Mouse (Mus musculus): ENCODE measurements around the gene Phldb3. TPM values are rescaled to one million over a fixed set of nuclear protein-coding genes. Genes with fewer than 3 reads are reported as not detected.

Gene Phldb3
- polyA plus RNA-seq (2015; fragmentation: Illumina TruSeq; extraction: RNeasy Lipid Tissue Mini Kit (QIAGEN cat#74804); ENCODE audit: insufficient read depth, low read depth, low replicate concordance): 0.94 TPM

GRCm38 (mm10) chr7:24610144-24610878 lies at the start of gene Phldb3:
Gene Phldb3, plus strand, starts transcription at chr7:24610763.

GRCm38 (mm10) chr7:24587330-24588105 lies 23.0 kb upstream of the Phldb3 start, which contains the start of the genes Ethe1 and Zfp575:
Gene Ethe1, plus strand, starts transcription at chr7:24587543.
Gene Zfp575, minus strand, starts transcription at chr7:24587641.

GRCm38 (mm10) chr7:24636264-24636663 lies 25.7 kb downstream of the Phldb3 start, which contains the start of gene Lypd3:
Gene Lypd3, plus strand, starts transcription at chr7:24636550.

GRCm38 (mm10) chr7:24676575-24676974 lies 66.0 kb downstream of the Phldb3 start, which contains the start of gene Tex101:
Gene Tex101, minus strand, starts transcription at chr7:24676675.

Other genes starting within 250 kb of the Phldb3 start
- 2.5 TPM for gene Kcnn4, start 240.5 kb upstream of the Phldb3 start, polyA plus RNA-seq (2015; fragmentation: Illumina TruSeq; extraction: RNeasy Lipid Tissue Mini Kit (QIAGEN cat#74804); ENCODE audit: insufficient read depth, low read depth, low replicate concordance)
- gene Smg9, start 211.1 kb upstream of the Phldb3 start, polyA plus RNA-seq (2015; fragmentation: Illumina TruSeq; extraction: RNeasy Lipid Tissue Mini Kit (QIAGEN cat#74804); ENCODE audit: insufficient read depth, low read depth, low replicate concordance): 12.2 TPM
- not detected for gene Irgc1, start 158.5 kb upstream of the Phldb3 start, polyA plus RNA-seq (2015; fragmentation: Illumina TruSeq; extraction: RNeasy Lipid Tissue Mini Kit (QIAGEN cat#74804); ENCODE audit: insufficient read depth, low read depth, low replicate concordance)
- 3.3 TPM for gene Plaur, start 148.3 kb upstream of the Phldb3 start, polyA plus RNA-seq (2015; fragmentation: Illumina TruSeq; extraction: RNeasy Lipid Tissue Mini Kit (QIAGEN cat#74804); ENCODE audit: insufficient read depth, low read depth, low replicate concordance)
- gene Cadm4, start 128.7 kb upstream of the Phldb3 start, polyA plus RNA-seq (2015; fragmentation: Illumina TruSeq; extraction: RNeasy Lipid Tissue Mini Kit (QIAGEN cat#74804); ENCODE audit: insufficient read depth, low read depth, low replicate concordance): 3.4 TPM
- 1.4 TPM for gene Zfp428, start 103.8 kb upstream of the Phldb3 start, polyA plus RNA-seq (2015; fragmentation: Illumina TruSeq; extraction: RNeasy Lipid Tissue Mini Kit (QIAGEN cat#74804); ENCODE audit: insufficient read depth, low read depth, low replicate concordance)
- gene AC161166.1, start 98.3 kb upstream of the Phldb3 start, polyA plus RNA-seq (2015; fragmentation: Illumina TruSeq; extraction: RNeasy Lipid Tissue Mini Kit (QIAGEN cat#74804); ENCODE audit: insufficient read depth, low read depth, low replicate concordance): not detected
- 2.5 TPM for gene Irgq, start 80.1 kb upstream of the Phldb3 start, polyA plus RNA-seq (2015; fragmentation: Illumina TruSeq; extraction: RNeasy Lipid Tissue Mini Kit (QIAGEN cat#74804); ENCODE audit: insufficient read depth, low read depth, low replicate concordance)
- not detected for gene Pinlyp, start 64.6 kb upstream of the Phldb3 start, polyA plus RNA-seq (2015; fragmentation: Illumina TruSeq; extraction: RNeasy Lipid Tissue Mini Kit (QIAGEN cat#74804); ENCODE audit: insufficient read depth, low read depth, low replicate concordance)
- 13.8 TPM for gene Xrcc1, start 64.5 kb upstream of the Phldb3 start, polyA plus RNA-seq (2015; fragmentation: Illumina TruSeq; extraction: RNeasy Lipid Tissue Mini Kit (QIAGEN cat#74804); ENCODE audit: insufficient read depth, low read depth, low replicate concordance)
- gene Ethe1, start 23.2 kb upstream of the Phldb3 start, polyA plus RNA-seq (2015; fragmentation: Illumina TruSeq; extraction: RNeasy Lipid Tissue Mini Kit (QIAGEN cat#74804); ENCODE audit: insufficient read depth, low read depth, low replicate concordance): 3.0 TPM
- not detected for gene Zfp575, start 23.1 kb upstream of the Phldb3 start, polyA plus RNA-seq (2015; fragmentation: Illumina TruSeq; extraction: RNeasy Lipid Tissue Mini Kit (QIAGEN cat#74804); ENCODE audit: insufficient read depth, low read depth, low replicate concordance)
- not detected for gene Lypd3, start 25.8 kb downstream of the Phldb3 start, polyA plus RNA-seq (2015; fragmentation: Illumina TruSeq; extraction: RNeasy Lipid Tissue Mini Kit (QIAGEN cat#74804); ENCODE audit: insufficient read depth, low read depth, low replicate concordance)
- not detected for gene Tex101, start 65.9 kb downstream of the Phldb3 start, polyA plus RNA-seq (2015; fragmentation: Illumina TruSeq; extraction: RNeasy Lipid Tissue Mini Kit (QIAGEN cat#74804); ENCODE audit: insufficient read depth, low read depth, low replicate concordance)
- not detected for gene BC049730, start 98.5 kb downstream of the Phldb3 start, polyA plus RNA-seq (2015; fragmentation: Illumina TruSeq; extraction: RNeasy Lipid Tissue Mini Kit (QIAGEN cat#74804); ENCODE audit: insufficient read depth, low read depth, low replicate concordance)
- gene Gm4763, start 116.1 kb downstream of the Phldb3 start, polyA plus RNA-seq (2015; fragmentation: Illumina TruSeq; extraction: RNeasy Lipid Tissue Mini Kit (QIAGEN cat#74804); ENCODE audit: insufficient read depth, low read depth, low replicate concordance): not detected
- not detected for gene Cd177, start 149.5 kb downstream of the Phldb3 start, polyA plus RNA-seq (2015; fragmentation: Illumina TruSeq; extraction: RNeasy Lipid Tissue Mini Kit (QIAGEN cat#74804); ENCODE audit: insufficient read depth, low read depth, low replicate concordance)
- gene Ceacam10, start 166.4 kb downstream of the Phldb3 start, polyA plus RNA-seq (2015; fragmentation: Illumina TruSeq; extraction: RNeasy Lipid Tissue Mini Kit (QIAGEN cat#74804); ENCODE audit: insufficient read depth, low read depth, low replicate concordance): not detected

All from pancreas, adult 10 weeks (tissue).